Mouse (Mus musculus): ENCODE data around the gene Shoc2. TPM values are rescaled to one million over a fixed set of nuclear protein-coding genes. Genes with fewer than 3 reads are reported as not detected.

Gene Shoc2
- polyA plus RNA-seq, 2 experiments = 26.9 to 44.8 TPM

DNA sequence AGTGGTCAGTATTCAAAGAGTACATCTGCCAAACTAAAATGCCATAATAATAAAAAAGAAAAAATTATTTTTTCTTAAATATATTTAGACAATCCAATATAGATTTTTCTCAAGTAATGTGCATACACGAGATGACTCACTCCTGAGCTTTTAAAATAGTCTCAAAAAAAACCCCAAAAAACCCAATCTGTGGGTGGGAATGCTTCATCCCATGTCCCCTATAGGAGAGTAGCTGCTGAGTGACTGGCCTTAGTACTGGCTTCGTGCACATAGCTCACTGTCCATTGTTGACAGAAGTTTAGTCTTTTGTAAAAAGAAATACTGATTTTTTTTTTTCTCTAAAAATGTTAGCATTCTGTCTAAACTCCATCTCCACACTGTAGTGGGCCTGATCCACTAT is 46.4 kb downstream of the Shoc2 start:
- Histone ChIP-seq H3K4me2 (replicated peaks; ENCODE audit: low read depth, low read length, severe bottlenecking) (no peak overlapping the region), H3K4me1 (ENCODE audit: control insufficient read depth, insufficient read depth, low read length) (no peaks in the 10 kb centered on the region; the same call in 1 of the 2 replicates), H3K27ac (replicated peaks; ENCODE audit: low read depth, low read length) (no peak overlapping the region), H3K4me3 (replicated peaks; ENCODE audit: low read length) (no peak overlapping the region), H3K9me3 (ENCODE audit: control insufficient read depth, low read length) (no peaks in the 10 kb centered on the region), H3K9ac (ENCODE audit: low read depth, low read length, severe bottlenecking) (no peak overlapping the region), H3K27me3 (ENCODE audit: control insufficient read depth, insufficient read depth, low read length) (no peaks in the 10 kb centered on the region), H3K36me3 (ENCODE audit: control insufficient read depth, insufficient read depth, low read length) (peaks cover 19% of the 10 kb centered on the region)
- DNase-seq (ENCODE audit: low spot score) (no peak), ATAC-seq (ENCODE audit: low FRiP score, low read depth) (no peak)
- TF ChIP-seq POLR2A (IDR thresholded peaks at IDR 0.05; ENCODE audit: borderline replicate concordance, extremely low read depth, insufficient read depth, insufficient read length) = no peak
- 97% methylated on average over 2 of the region's 2 CpGs for WGBS

- TF ChIP-seq POLR2A (IDR thresholded peaks at IDR 0.05; ENCODE audit: borderline replicate concordance, extremely low read depth, insufficient read depth, insufficient read length) = no peak
- no peak for ATAC-seq (ENCODE audit: low FRiP score, low read depth)
- H3K4me3 ChIP-seq (replicated peaks; ENCODE audit: low read length) = no peak overlapping the region
- H3K4me2 ChIP-seq (replicated peaks; ENCODE audit: low read depth, low read length, severe bottlenecking) = no peak overlapping the region
- H3K27ac ChIP-seq (replicated peaks; ENCODE audit: low read depth, low read length) = no peak overlapping the region
- 85% methylated on average over 3 of the region's 3 CpGs for WGBS
- peaks cover 10% of the 10 kb centered on the region for H3K36me3 ChIP-seq (ENCODE audit: control insufficient read depth, insufficient read depth, low read length)
- H3K9ac ChIP-seq (ENCODE audit: low read depth, low read length, severe bottlenecking) = no peak overlapping the region
- peaks cover 8% of the 10 kb centered on the region; the same call in 1 of the 2 replicates for H3K4me1 ChIP-seq (ENCODE audit: control insufficient read depth, insufficient read depth, low read length)
- no peaks in the 10 kb centered on the region for H3K27me3 ChIP-seq (ENCODE audit: control insufficient read depth, insufficient read depth, low read length)
- no peak for DNase-seq (ENCODE audit: low spot score)
- H3K9me3 ChIP-seq (ENCODE audit: control insufficient read depth, low read length) = no peaks in the 10 kb centered on the region
Observed at GRCm38 (mm10) chr19:53993860-53994259, 49.8 kb downstream of the Shoc2 start.

DNA sequence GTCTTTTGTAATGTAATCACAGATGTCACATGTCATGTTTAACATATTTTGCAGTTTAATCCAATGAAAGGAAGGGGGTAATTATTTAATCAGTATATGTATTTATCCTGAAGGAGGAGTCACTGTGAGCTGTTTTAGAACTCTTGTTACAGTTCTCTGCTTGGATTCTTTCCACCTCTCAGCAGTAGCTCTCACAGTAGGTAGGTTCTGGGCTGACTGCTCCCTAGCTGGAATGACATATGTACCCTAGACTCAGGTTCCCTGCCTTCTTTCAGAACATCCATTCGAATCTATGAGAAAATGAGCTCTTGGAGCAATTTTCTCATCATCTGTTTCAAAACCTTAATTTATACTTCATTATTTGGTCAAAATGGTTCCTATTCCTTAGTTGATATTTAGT is 50.2 kb downstream of the Shoc2 start:
- no peak overlapping the region for H3K27ac ChIP-seq (replicated peaks; ENCODE audit: low read depth, low read length)
- no peaks in the 10 kb centered on the region for H3K27me3 ChIP-seq (ENCODE audit: control insufficient read depth, insufficient read depth, low read length)
- H3K4me3 ChIP-seq (replicated peaks; ENCODE audit: low read length) = no peak overlapping the region
- H3K9ac ChIP-seq (ENCODE audit: low read depth, low read length, severe bottlenecking) = no peak overlapping the region
- no peak overlapping the region for H3K4me2 ChIP-seq (replicated peaks; ENCODE audit: low read depth, low read length, severe bottlenecking)
- 79% methylated on average over 1 of the region's 1 CpGs for WGBS
- no peak for DNase-seq (ENCODE audit: low spot score)
- H3K36me3 ChIP-seq (ENCODE audit: control insufficient read depth, insufficient read depth, low read length) = peaks cover 8% of the 10 kb centered on the region; the same call in 1 of the 2 replicates
- TF ChIP-seq POLR2A (IDR thresholded peaks at IDR 0.05; ENCODE audit: borderline replicate concordance, extremely low read depth, insufficient read depth, insufficient read length) = no peak
- no peak for ATAC-seq (ENCODE audit: low FRiP score, low read depth)
- no peaks in the 10 kb centered on the region for H3K9me3 ChIP-seq (ENCODE audit: control insufficient read depth, low read length)
- peaks cover 8% of the 10 kb centered on the region; the same call in 1 of the 2 replicates for H3K4me1 ChIP-seq (ENCODE audit: control insufficient read depth, insufficient read depth, low read length)

DNA sequence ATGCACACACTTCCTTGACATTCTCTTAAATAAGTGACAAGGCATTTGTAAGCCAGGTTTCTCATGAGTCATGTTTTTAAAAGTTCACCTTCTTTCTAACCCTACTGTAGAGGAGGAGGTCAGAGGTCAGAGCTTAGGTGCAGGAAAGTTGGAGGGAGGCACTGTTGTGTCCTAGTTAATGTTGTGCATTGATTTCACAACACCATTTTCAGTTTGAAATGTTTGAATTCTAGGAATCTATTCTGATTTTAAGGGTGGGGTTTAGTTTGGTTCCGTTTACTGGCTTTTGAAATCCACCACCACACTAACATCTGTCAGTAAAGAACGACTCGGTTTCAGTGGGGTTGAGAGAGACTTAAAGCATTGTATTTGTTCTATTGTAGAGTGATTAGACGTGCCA is 66.9 kb downstream of the Shoc2 start:
- Histone ChIP-seq H3K27me3 (ENCODE audit: control insufficient read depth, insufficient read depth, low read length) (no peaks in the 10 kb centered on the region), H3K4me3 (replicated peaks; ENCODE audit: low read length) (no peak overlapping the region), H3K4me1 (ENCODE audit: control insufficient read depth, insufficient read depth, low read length) (no peaks in the 10 kb centered on the region), H3K9me3 (ENCODE audit: control insufficient read depth, low read length) (no peaks in the 10 kb centered on the region), H3K4me2 (replicated peaks; ENCODE audit: low read depth, low read length, severe bottlenecking) (no peak overlapping the region), H3K9ac (ENCODE audit: low read depth, low read length, severe bottlenecking) (no peak overlapping the region), H3K36me3 (ENCODE audit: control insufficient read depth, insufficient read depth, low read length) (no peaks in the 10 kb centered on the region), H3K27ac (replicated peaks; ENCODE audit: low read depth, low read length) (no peak overlapping the region)
- whole genome bisulfite sequencing = 87% methylated on average over 4 of the region's 4 CpGs
- no peak for TF ChIP-seq POLR2A (IDR thresholded peaks at IDR 0.05; ENCODE audit: borderline replicate concordance, extremely low read depth, insufficient read depth, insufficient read length)
- no peak for ATAC-seq (ENCODE audit: low FRiP score, low read depth)
- DNase-seq (ENCODE audit: low spot score) = no peak

GRCm38 (mm10) chr19:54014999-54015398 is 70.9 kb downstream of the Shoc2 start:
- Histone ChIP-seq H3K36me3 (ENCODE audit: control insufficient read depth, insufficient read depth, low read length) (no peaks in the 10 kb centered on the region), H3K4me1 (ENCODE audit: control insufficient read depth, insufficient read depth, low read length) (no peaks in the 10 kb centered on the region), H3K9me3 (ENCODE audit: control insufficient read depth, low read length) (no peaks in the 10 kb centered on the region), H3K9ac (ENCODE audit: low read depth, low read length, severe bottlenecking) (no peak overlapping the region), H3K4me2 (replicated peaks; ENCODE audit: low read depth, low read length, severe bottlenecking) (no peak overlapping the region), H3K4me3 (replicated peaks; ENCODE audit: low read length) (no peak overlapping the region), H3K27me3 (ENCODE audit: control insufficient read depth, insufficient read depth, low read length) (no peaks in the 10 kb centered on the region), H3K27ac (replicated peaks; ENCODE audit: low read depth, low read length) (no peak overlapping the region)
- 91% methylated on average over 5 of the region's 5 CpGs for WGBS
- DNase-seq (ENCODE audit: low spot score) = no peak
- ATAC-seq (ENCODE audit: low FRiP score, low read depth) = no peak
- no peak for TF ChIP-seq POLR2A (IDR thresholded peaks at IDR 0.05; ENCODE audit: borderline replicate concordance, extremely low read depth, insufficient read depth, insufficient read length)

DNA sequence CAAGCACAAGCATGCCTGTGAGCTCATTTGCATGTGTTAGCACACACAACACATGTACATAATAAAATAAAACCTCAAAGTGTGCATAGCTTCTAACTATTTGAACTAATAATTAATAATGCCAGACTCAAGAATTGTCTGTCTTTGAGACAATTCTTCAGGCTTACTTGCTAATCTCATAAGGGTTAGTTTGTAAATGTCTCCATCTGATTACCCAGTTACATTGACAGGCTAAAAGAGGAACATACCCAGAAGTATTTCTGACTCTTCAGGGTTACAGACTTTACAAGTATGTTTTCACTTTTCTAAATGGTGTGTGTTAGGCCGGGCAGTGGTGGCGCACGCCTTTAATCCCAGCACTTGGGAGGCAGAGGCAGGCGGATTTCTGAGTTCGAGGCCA is 71.4 kb downstream of the Shoc2 start:
- Histone ChIP-seq H3K27me3 (ENCODE audit: control insufficient read depth, insufficient read depth, low read length) (no peaks in the 10 kb centered on the region), H3K9me3 (ENCODE audit: control insufficient read depth, low read length) (no peaks in the 10 kb centered on the region), H3K27ac (replicated peaks; ENCODE audit: low read depth, low read length) (no peak overlapping the region), H3K4me3 (replicated peaks; ENCODE audit: low read length) (no peak overlapping the region), H3K36me3 (ENCODE audit: control insufficient read depth, insufficient read depth, low read length) (no peaks in the 10 kb centered on the region), H3K9ac (ENCODE audit: low read depth, low read length, severe bottlenecking) (no peak overlapping the region), H3K4me1 (ENCODE audit: control insufficient read depth, insufficient read depth, low read length) (no peaks in the 10 kb centered on the region), H3K4me2 (replicated peaks; ENCODE audit: low read depth, low read length, severe bottlenecking) (no peak overlapping the region)
- WGBS = 94% methylated on average over 5 of the region's 5 CpGs
- TF ChIP-seq POLR2A (IDR thresholded peaks at IDR 0.05; ENCODE audit: borderline replicate concordance, extremely low read depth, insufficient read depth, insufficient read length) = no peak
- DNase-seq (ENCODE audit: low spot score) = no peak
- no peak for ATAC-seq (ENCODE audit: low FRiP score, low read depth)

Measured in limb, embryonic 14.5 days (tissue).